Mouse (Mus musculus) megakaryocyte, embryonic 14.5 days (primary cell): ENCODE results near the gene Cnih2.

ENCODE experiments used
- FLI1 ChIP-seq: IDR thresholded peaks from 2 replicates; pipeline ENCODE4 v1.6.1; 2012; ENCODE audit warnings: low read length, inconsistent platforms, mixed read lengths
- GATA1 ChIP-seq: IDR thresholded peaks from 3 replicates; pipeline ENCODE4 v1.6.1; 2012; ENCODE audit warnings: mixed read lengths, low read length, inconsistent platforms, borderline replicate concordance

DNA sequence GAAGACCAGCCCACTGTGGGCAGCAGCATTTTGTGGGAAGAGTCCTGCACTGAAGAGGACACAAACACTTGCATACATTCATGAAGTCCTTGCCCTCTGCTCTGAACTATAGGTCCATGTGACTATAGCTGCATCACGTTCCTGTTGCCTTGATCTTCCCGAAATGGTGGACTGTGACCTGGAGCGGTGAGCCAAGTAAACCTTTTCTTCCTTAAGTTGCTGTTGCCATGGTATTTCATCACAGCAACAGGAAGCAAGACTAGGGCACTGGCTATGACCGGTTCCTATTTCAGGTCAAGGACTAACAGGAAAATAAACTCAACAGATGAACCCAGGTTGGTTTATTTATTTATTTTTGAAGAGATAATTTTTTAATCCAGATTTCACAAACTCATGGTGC lies 32.9 kb upstream of the Cnih2 start:
- TF ChIP-seq GATA1 = no peak
- TF ChIP-seq FLI1 = no peak
